Mouse (Mus musculus): ENCODE results near the gene Slc36a4. TPM values are rescaled to one million over a fixed set of nuclear protein-coding genes. Genes with fewer than 3 reads are reported as not detected.

The Slc36a4 gene
- polyA plus RNA-seq, 1 experiment from 2014 or later, result 12.5 TPM

DNA sequence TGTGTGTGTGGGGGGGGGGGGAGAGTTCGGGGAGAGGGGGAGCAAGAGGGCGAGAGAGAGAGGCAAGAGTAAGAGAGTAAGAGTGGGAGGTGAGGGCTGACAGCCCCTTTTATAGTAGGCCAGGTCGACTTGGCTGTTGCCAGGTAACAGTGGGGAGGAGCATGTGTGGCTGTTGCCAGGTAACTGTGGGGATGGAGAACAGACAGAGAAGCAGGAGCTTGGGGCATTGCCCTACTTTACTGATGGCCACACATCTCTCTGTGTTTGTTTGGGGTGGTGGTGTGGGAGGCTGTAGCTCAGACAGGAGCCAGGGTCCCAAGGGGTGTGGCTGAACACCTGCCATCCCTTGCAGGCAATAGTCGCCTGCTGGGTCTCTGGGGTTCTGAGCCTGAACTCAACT is 63.9 kb downstream of the Slc36a4 start:
- WGBS, result 53% methylated on average over 2 of the region's 4 CpGs
- H3K4me1 ChIP-seq (ENCODE audit: control insufficient read depth in 2 of 2, insufficient read depth in 2 of 2, low read length in 2 of 2), result no peaks in the 10 kb centered on the region

DNA sequence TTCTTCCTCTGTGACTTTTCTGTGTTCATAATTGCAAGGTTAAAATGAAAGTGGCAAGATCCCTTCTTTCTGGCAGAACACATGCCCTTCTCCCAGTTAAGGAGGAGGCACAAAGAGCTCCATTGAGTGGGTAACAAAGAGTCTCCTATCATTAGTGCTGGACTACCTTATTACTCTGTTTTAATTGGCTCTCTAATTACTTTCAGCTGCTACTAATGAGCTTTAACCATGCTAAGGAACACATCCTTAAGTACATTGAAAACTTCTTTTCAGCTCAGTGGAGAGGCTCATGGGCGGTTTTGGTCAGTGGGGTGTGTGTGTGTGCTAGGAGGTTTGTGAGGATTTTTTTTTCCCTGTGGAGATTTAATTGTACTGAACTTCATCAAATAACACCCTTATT is 65.4 kb downstream of the Slc36a4 start:
- Histone ChIP-seq H3K4me2 (ENCODE audit: low read length) (no peak overlapping the region), H3K27me3 (ENCODE audit: control insufficient read depth, insufficient read depth, low read length) (no peaks in the 10 kb centered on the region), H3K9ac (ENCODE audit: low read length) (no peak overlapping the region), H3K4me3 (ENCODE audit: control insufficient read depth in 1 of 2, insufficient read depth in 1 of 2, low read depth in 1 of 2, low read length in 2 of 2) (no peak overlapping the region), H3K9me3 (ENCODE audit: control insufficient read depth, low read length) (no peaks in the 10 kb centered on the region), H3K27ac (replicated peaks in 1 of 2; ENCODE audit: control insufficient read depth in 1 of 2, insufficient read depth in 1 of 2, low read depth in 2 of 2, low read length in 2 of 2) (no peak overlapping the region), H3K4me1 (ENCODE audit: control insufficient read depth in 2 of 2, insufficient read depth in 2 of 2, low read length in 2 of 2) (no peaks in the 10 kb centered on the region), H3K36me3 (ENCODE audit: control insufficient read depth, insufficient read depth, low read length) (no peaks in the 10 kb centered on the region)
- WGBS, result 71% methylated on average over 1 of the region's 1 CpGs
- no peak for ATAC-seq (ENCODE audit: insufficient number of reproducible peaks, insufficient read depth, low FRiP score, low read depth)

More for the DNA sequence above, 63.9 kb downstream of the Slc36a4 start:
- Histone ChIP-seq H3K36me3 (ENCODE audit: control insufficient read depth, insufficient read depth, low read length) (no peaks in the 10 kb centered on the region), H3K27ac (replicated peaks in 1 of 2; ENCODE audit: control insufficient read depth in 1 of 2, insufficient read depth in 1 of 2, low read depth in 2 of 2, low read length in 2 of 2) (no peak overlapping the region), H3K9me3 (ENCODE audit: control insufficient read depth, low read length) (no peaks in the 10 kb centered on the region), H3K4me3 (ENCODE audit: control insufficient read depth in 1 of 2, insufficient read depth in 1 of 2, low read depth in 1 of 2, low read length in 2 of 2) (no peak overlapping the region), H3K27me3 (ENCODE audit: control insufficient read depth, insufficient read depth, low read length) (no peaks in the 10 kb centered on the region), H3K4me2 (ENCODE audit: low read length) (no peak overlapping the region), H3K9ac (ENCODE audit: low read length) (no peak overlapping the region)
- no peak for ATAC-seq (ENCODE audit: insufficient number of reproducible peaks, insufficient read depth, low FRiP score, low read depth)

DNA sequence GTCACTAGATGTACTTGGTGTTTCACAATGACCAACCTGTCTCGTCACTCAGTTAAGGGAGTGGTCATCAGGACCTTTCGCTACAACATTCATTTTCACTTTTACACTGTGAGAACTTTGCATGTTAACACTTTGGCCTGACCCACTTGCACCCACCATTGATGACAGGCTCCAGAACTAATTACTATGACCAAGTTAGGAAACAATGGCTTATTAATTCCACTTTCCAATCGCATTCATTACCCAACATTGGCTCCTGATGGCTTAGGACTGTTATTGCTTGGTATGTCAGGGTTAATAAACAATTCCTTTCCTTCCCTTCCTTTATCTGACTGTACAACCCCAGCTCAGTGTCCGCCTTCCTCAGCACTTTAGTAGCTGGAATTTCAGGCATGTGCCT is 72.4 kb downstream of the Slc36a4 start:
- Histone ChIP-seq H3K4me2 (ENCODE audit: low read length) (no peak overlapping the region), H3K36me3 (ENCODE audit: control insufficient read depth, insufficient read depth, low read length) (no peaks in the 10 kb centered on the region), H3K27ac (replicated peaks in 1 of 2; ENCODE audit: control insufficient read depth in 1 of 2, insufficient read depth in 1 of 2, low read depth in 2 of 2, low read length in 2 of 2) (no peak overlapping the region), H3K4me3 (ENCODE audit: control insufficient read depth in 1 of 2, insufficient read depth in 1 of 2, low read depth in 1 of 2, low read length in 2 of 2) (no peak overlapping the region), H3K9ac (ENCODE audit: low read length) (no peak overlapping the region), H3K9me3 (ENCODE audit: control insufficient read depth, low read length) (no peaks in the 10 kb centered on the region), H3K27me3 (ENCODE audit: control insufficient read depth, insufficient read depth, low read length) (no peaks in the 10 kb centered on the region), H3K4me1 (ENCODE audit: control insufficient read depth in 2 of 2, insufficient read depth in 2 of 2, low read length in 2 of 2) (0 out of 4 replicates have a peak, but pooled peaks cover 0 to 3% of the 10 kb centered on the region in 2 experiments)
- ATAC-seq (ENCODE audit: insufficient number of reproducible peaks, insufficient read depth, low FRiP score, low read depth), result no peak
- WGBS, result 52% methylated on average over 4 of the region's 4 CpGs

DNA sequence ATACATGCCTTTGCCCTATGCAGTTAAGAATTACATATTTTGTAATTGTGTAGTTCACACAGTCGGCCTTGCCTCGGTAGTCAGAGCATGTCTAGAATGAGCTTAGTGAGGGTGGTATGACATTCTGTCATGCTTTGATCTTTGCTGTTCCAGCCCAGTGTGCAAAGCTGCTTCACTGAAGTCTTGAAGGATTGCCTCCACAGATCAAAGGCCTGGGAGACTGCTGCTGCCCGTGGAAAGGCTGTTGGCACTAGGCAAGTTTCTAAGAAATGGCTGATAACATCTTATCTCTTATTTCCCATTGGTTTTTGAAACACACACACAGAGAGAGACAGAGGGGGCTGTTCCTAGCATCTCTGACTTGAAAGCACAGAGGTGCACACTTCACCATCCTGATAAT is 76.7 kb downstream of the Slc36a4 start:
- H3K4me2 ChIP-seq (ENCODE audit: low read length), result no peak overlapping the region
- H3K27me3 ChIP-seq (ENCODE audit: control insufficient read depth, insufficient read depth, low read length), result no peaks in the 10 kb centered on the region
- no peak for ATAC-seq (ENCODE audit: insufficient number of reproducible peaks, insufficient read depth, low FRiP score, low read depth)
- H3K36me3 ChIP-seq (ENCODE audit: control insufficient read depth, insufficient read depth, low read length), result no peaks in the 10 kb centered on the region
- no peaks in the 10 kb centered on the region for H3K9me3 ChIP-seq (ENCODE audit: control insufficient read depth, low read length)
- H3K9ac ChIP-seq (ENCODE audit: low read length), result no peak overlapping the region
- 50% methylated on average over 3 of the region's 3 CpGs for WGBS
- no peak overlapping the region for H3K27ac ChIP-seq (replicated peaks in 1 of 2; ENCODE audit: control insufficient read depth in 1 of 2, insufficient read depth in 1 of 2, low read depth in 2 of 2, low read length in 2 of 2)
- 0 out of 4 replicates have a peak, but pooled peaks cover 0 to 3% of the 10 kb centered on the region in 2 experiments for H3K4me1 ChIP-seq (ENCODE audit: control insufficient read depth in 2 of 2, insufficient read depth in 2 of 2, low read length in 2 of 2)
- no peak overlapping the region for H3K4me3 ChIP-seq (ENCODE audit: control insufficient read depth in 1 of 2, insufficient read depth in 1 of 2, low read depth in 1 of 2, low read length in 2 of 2)

DNA sequence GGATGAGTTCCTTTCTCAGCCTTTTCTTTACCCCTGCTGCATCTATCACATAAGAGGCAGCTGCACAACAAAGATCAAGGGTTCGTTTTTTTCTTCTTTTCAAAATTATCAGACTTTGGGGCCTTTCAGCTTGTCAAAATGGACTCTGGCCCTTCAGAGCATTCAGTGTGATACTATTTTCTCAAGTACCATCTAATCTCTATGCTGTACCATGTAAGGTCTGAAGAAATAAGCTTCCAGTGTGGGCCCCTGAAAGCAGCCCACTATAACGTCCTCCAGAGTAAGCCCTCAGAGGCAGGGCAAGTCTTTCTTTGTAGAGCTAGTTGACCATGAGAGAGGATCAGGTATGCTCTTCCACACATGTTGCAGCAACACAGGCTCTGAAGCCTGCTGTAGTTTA is 77.1 kb downstream of the Slc36a4 start:
- Histone ChIP-seq H3K9ac (ENCODE audit: low read length) (no peak overlapping the region), H3K4me3 (ENCODE audit: control insufficient read depth in 1 of 2, insufficient read depth in 1 of 2, low read depth in 1 of 2, low read length in 2 of 2) (no peak overlapping the region), H3K4me1 (ENCODE audit: control insufficient read depth in 2 of 2, insufficient read depth in 2 of 2, low read length in 2 of 2) (0 out of 4 replicates have a peak, but pooled peaks cover 0 to 3% of the 10 kb centered on the region in 2 experiments), H3K36me3 (ENCODE audit: control insufficient read depth, insufficient read depth, low read length) (no peaks in the 10 kb centered on the region), H3K27me3 (ENCODE audit: control insufficient read depth, insufficient read depth, low read length) (no peaks in the 10 kb centered on the region), H3K9me3 (ENCODE audit: control insufficient read depth, low read length) (no peaks in the 10 kb centered on the region), H3K4me2 (ENCODE audit: low read length) (no peak overlapping the region), H3K27ac (replicated peaks in 1 of 2; ENCODE audit: control insufficient read depth in 1 of 2, insufficient read depth in 1 of 2, low read depth in 2 of 2, low read length in 2 of 2) (no peak overlapping the region)
- WGBS, result 51% methylated on average over 2 of the region's 2 CpGs
- ATAC-seq (ENCODE audit: insufficient number of reproducible peaks, insufficient read depth, low FRiP score, low read depth), result no peak

DNA sequence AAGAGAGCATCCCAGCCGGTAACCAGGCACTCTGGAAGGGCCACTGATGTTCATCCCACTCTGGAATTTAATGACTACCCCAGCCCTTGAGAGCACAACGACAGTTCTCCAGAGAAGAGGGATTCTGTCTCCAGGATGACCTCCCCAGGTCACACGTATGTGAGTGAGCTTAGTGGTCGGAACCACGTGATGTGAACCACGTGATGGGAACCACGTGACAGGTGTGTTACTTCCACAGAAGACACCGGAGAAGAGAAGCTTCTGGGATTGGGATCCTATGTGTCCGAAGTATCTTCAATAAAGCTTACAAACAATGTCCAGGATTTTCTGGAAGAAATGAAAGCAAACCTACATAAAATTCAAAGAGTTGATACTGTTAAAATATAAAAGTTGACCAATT is 82.5 kb downstream of the Slc36a4 start:
- ATAC-seq (ENCODE audit: insufficient number of reproducible peaks, insufficient read depth, low FRiP score, low read depth), result no peak
- H3K9me3 ChIP-seq (ENCODE audit: control insufficient read depth, low read length), result no peaks in the 10 kb centered on the region
- WGBS, result 81% methylated on average over 9 of the region's 9 CpGs

More for the DNA sequence above, 82.5 kb downstream of the Slc36a4 start:
- Histone ChIP-seq H3K9ac (ENCODE audit: low read length) (no peak overlapping the region), H3K4me1 (ENCODE audit: control insufficient read depth in 2 of 2, insufficient read depth in 2 of 2, low read length in 2 of 2) (no peaks in the 10 kb centered on the region), H3K27me3 (ENCODE audit: control insufficient read depth, insufficient read depth, low read length) (no peaks in the 10 kb centered on the region), H3K36me3 (ENCODE audit: control insufficient read depth, insufficient read depth, low read length) (no peaks in the 10 kb centered on the region), H3K4me3 (ENCODE audit: control insufficient read depth in 1 of 2, insufficient read depth in 1 of 2, low read depth in 1 of 2, low read length in 2 of 2) (no peak overlapping the region), H3K4me2 (ENCODE audit: low read length) (no peak overlapping the region), H3K27ac (replicated peaks in 1 of 2; ENCODE audit: control insufficient read depth in 1 of 2, insufficient read depth in 1 of 2, low read depth in 2 of 2, low read length in 2 of 2) (no peak overlapping the region)

Other genes starting within 250 kb of the Slc36a4 start
- 2.1 and 2.8 TPM in 2 replicates for gene Smco4, start 216.3 kb upstream of the Slc36a4 start, polyA plus RNA-seq (2014; fragmentation: Nextera tagmentation; extraction: Ambion mirVana)
- 0.15 and 0.20 TPM in 2 replicates for gene Deup1, start 81.8 kb upstream of the Slc36a4 start, polyA plus RNA-seq (2014; fragmentation: Nextera tagmentation; extraction: Ambion mirVana)
- not detected in 2 replicates for gene Mtnr1b, start 164.8 kb downstream of the Slc36a4 start, polyA plus RNA-seq (2014; fragmentation: Nextera tagmentation; extraction: Ambion mirVana)